Mouse (Mus musculus): ENCODE data around the gene Ppme1.

- TF ChIP-seq MXI1 (IDR thresholded peaks at IDR 0.05; ENCODE audit: low read depth, low read length) (no peak), MEF2A (IDR thresholded peaks at IDR 0.05; ENCODE audit: extremely low read depth, insufficient replicate concordance, low read depth, low read length, poor library complexity, severe bottlenecking) (no peak), CTCF (IDR thresholded peaks at IDR 0.05 in 2 of 3, conservative IDR thresholded peaks at IDR 0.05 in 1 of 3; ENCODE audit: control insufficient read depth in 1 of 3, insufficient read depth in 1 of 3, low read depth in 2 of 3, low read length in 3 of 3, poor library complexity in 1 of 3, severe bottlenecking in 1 of 3) (no peak)
These were observed 73.1 kb downstream of the Ppme1 start for GRCm38 (mm10) chr7:100298861-100299510.

All from MEL (cell line).